Mouse (Mus musculus): ENCODE results near the gene Efna5. TPM values are rescaled to one million over a fixed set of nuclear protein-coding genes. Genes with fewer than 3 reads are reported as not detected.
A peak's percentile ranks its signal among the peaks of the same experiment; 100 is the strongest.

The Efna5 gene
- total and polyA plus RNA-seq, 2 experiments: 0.94 to 2.1 TPM

DNA sequence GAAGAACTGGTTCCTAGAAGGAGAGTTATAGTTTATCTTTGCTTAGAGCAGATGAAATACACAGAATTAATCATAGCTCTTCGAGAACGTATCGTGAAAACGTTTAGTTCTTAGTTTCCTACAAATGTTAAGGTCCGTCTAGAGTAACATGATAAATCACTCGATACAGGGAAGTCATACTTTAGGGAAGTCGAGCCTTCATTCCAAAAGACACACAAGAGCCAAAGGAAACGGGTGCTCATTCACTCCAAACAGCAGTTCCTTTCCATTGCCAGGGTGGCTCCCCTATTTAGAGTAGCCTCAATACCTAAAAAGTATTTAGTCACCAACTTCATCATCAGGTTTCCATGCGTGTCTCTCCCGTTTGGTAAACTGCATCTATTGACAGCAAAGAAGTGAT is 64.2 kb downstream of the Efna5 start:
- H3K79me2 ChIP-seq (ENCODE audit: control insufficient read depth, insufficient read depth, low read length): no peaks in the 10 kb centered on the region
- H3K27ac ChIP-seq (replicated peaks; ENCODE audit: insufficient read depth, low read depth, low read length): no peak overlapping the region
- no peak for DNase-seq (ENCODE audit: extremely low read depth, low read depth, low spot score)
- no peaks in the 10 kb centered on the region for H3K4me1 ChIP-seq (ENCODE audit: control insufficient read depth, insufficient read depth, low read length)
- no peak overlapping the region for H3K9ac ChIP-seq (ENCODE audit: low read depth, low read length)
- no peaks in the 10 kb centered on the region for H3K27me3 ChIP-seq (ENCODE audit: control insufficient read depth, insufficient read depth, low read length)
- WGBS: 76% methylated on average over 10 of the region's 10 CpGs
- no peak for TF ChIP-seq POLR2A (IDR thresholded peaks at IDR 0.05; ENCODE audit: extremely low read depth, insufficient read depth, low read length)
- TF ChIP-seq CTCF (IDR thresholded peaks at IDR 0.05; ENCODE audit: low read depth, low read length): no peak
- no peaks in the 10 kb centered on the region for H3K36me3 ChIP-seq (ENCODE audit: control insufficient read depth, insufficient read depth, low read length)
- H3K4me3 ChIP-seq (ENCODE audit: insufficient read depth, low read depth, low read length): no peak overlapping the region

DNA sequence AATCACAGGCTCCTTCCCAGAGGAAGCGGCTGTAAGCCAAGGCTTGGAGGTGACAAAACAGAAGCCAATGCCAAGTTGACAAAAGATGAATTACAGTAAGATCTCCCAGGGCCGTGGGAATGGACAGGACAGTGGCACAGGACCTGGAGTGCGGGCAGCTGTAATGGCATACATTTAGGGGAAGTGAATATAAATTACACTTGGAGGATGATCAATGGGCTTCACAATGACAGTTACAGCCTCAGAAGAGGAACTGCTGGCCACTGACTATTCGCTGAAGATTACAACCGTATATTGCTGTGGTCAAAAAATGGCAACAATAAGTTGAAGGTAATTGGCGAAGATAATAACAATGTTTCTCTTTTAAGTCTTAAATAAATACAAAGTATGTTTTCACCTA is 67.7 kb downstream of the Efna5 start:
- H3K79me2 ChIP-seq (ENCODE audit: control insufficient read depth, insufficient read depth, low read length): no peaks in the 10 kb centered on the region
- no peak for DNase-seq (ENCODE audit: extremely low read depth, low read depth, low spot score)
- no peak overlapping the region for H3K9ac ChIP-seq (ENCODE audit: low read depth, low read length)
- WGBS: 83% methylated on average over 6 of the region's 6 CpGs
- H3K36me3 ChIP-seq (ENCODE audit: control insufficient read depth, insufficient read depth, low read length): no peaks in the 10 kb centered on the region
- no peak overlapping the region for H3K4me3 ChIP-seq (ENCODE audit: insufficient read depth, low read depth, low read length)
- TF ChIP-seq POLR2A (IDR thresholded peaks at IDR 0.05; ENCODE audit: extremely low read depth, insufficient read depth, low read length) (no peak), CTCF (IDR thresholded peaks at IDR 0.05; ENCODE audit: low read depth, low read length) (no peak)
- no peaks in the 10 kb centered on the region for H3K4me1 ChIP-seq (ENCODE audit: control insufficient read depth, insufficient read depth, low read length)
- H3K27me3 ChIP-seq (ENCODE audit: control insufficient read depth, insufficient read depth, low read length): no peaks in the 10 kb centered on the region
- no peak overlapping the region for H3K27ac ChIP-seq (replicated peaks; ENCODE audit: insufficient read depth, low read depth, low read length)

DNA sequence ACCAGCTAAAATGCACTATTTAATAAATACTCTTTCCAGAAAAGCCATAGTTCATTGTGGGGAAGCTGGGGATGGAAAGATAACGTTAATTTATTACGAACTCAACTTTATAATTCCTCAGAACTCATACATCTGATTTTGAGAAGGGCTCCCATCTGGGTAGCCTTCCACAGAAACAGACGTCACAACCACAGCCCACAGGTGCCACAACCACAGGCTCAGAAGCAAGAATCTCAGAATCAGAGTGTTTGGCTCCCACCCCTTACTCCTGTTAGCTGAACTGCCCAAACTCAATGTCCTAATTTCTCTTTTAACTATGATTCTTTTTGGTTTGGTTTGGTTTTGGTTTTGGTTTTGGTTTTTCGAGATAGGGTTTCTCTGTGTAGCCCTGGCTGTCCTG is 73.2 kb downstream of the Efna5 start:
- no peaks in the 10 kb centered on the region for H3K36me3 ChIP-seq (ENCODE audit: control insufficient read depth, insufficient read depth, low read length)
- no peak overlapping the region for H3K4me3 ChIP-seq (ENCODE audit: insufficient read depth, low read depth, low read length)
- H3K79me2 ChIP-seq (ENCODE audit: control insufficient read depth, insufficient read depth, low read length): no peaks in the 10 kb centered on the region
- TF ChIP-seq POLR2A (IDR thresholded peaks at IDR 0.05; ENCODE audit: extremely low read depth, insufficient read depth, low read length): no peak
- TF ChIP-seq CTCF (IDR thresholded peaks at IDR 0.05; ENCODE audit: low read depth, low read length): no peak
- WGBS: 91% methylated on average over 4 of the region's 4 CpGs
- no peaks in the 10 kb centered on the region for H3K27me3 ChIP-seq (ENCODE audit: control insufficient read depth, insufficient read depth, low read length)
- H3K9ac ChIP-seq (ENCODE audit: low read depth, low read length): no peak overlapping the region
- no peak overlapping the region for H3K27ac ChIP-seq (replicated peaks; ENCODE audit: insufficient read depth, low read depth, low read length)
- H3K4me1 ChIP-seq (ENCODE audit: control insufficient read depth, insufficient read depth, low read length): no peaks in the 10 kb centered on the region
- DNase-seq (ENCODE audit: extremely low read depth, low read depth, low spot score): no peak

DNA sequence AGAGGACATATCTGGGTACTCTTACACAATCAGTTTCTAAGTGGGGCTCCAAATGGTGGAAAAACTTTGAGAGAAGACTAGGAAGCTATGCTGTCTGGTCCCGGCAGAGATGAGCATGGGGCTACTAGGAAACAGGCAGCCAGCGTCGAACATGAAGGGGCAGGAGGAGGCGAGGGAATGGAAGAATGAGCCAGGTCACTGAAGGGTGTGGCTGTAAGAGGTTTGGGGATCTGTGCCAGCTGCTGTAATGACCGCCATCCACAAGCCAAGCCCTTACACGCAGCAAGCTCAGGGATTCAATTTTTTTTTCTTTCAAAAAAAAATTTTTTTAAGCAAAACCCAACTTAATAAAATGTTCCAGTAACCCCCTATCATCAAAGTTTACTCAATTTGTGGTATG is 74.5 kb downstream of the Efna5 start:
- H3K79me2 ChIP-seq (ENCODE audit: control insufficient read depth, insufficient read depth, low read length): no peaks in the 10 kb centered on the region
- H3K4me3 ChIP-seq (ENCODE audit: insufficient read depth, low read depth, low read length): no peak overlapping the region
- no peak for DNase-seq (ENCODE audit: extremely low read depth, low read depth, low spot score)
- no peak overlapping the region for H3K9ac ChIP-seq (ENCODE audit: low read depth, low read length)
- no peak for TF ChIP-seq CTCF (IDR thresholded peaks at IDR 0.05; ENCODE audit: low read depth, low read length)
- no peak for TF ChIP-seq POLR2A (IDR thresholded peaks at IDR 0.05; ENCODE audit: extremely low read depth, insufficient read depth, low read length)
- H3K27ac ChIP-seq (replicated peaks; ENCODE audit: insufficient read depth, low read depth, low read length): no peak overlapping the region
- no peaks in the 10 kb centered on the region for H3K4me1 ChIP-seq (ENCODE audit: control insufficient read depth, insufficient read depth, low read length)
- 88% methylated on average over 6 of the region's 6 CpGs for WGBS
- no peaks in the 10 kb centered on the region for H3K27me3 ChIP-seq (ENCODE audit: control insufficient read depth, insufficient read depth, low read length)
- H3K36me3 ChIP-seq (ENCODE audit: control insufficient read depth, insufficient read depth, low read length): no peaks in the 10 kb centered on the region

DNA sequence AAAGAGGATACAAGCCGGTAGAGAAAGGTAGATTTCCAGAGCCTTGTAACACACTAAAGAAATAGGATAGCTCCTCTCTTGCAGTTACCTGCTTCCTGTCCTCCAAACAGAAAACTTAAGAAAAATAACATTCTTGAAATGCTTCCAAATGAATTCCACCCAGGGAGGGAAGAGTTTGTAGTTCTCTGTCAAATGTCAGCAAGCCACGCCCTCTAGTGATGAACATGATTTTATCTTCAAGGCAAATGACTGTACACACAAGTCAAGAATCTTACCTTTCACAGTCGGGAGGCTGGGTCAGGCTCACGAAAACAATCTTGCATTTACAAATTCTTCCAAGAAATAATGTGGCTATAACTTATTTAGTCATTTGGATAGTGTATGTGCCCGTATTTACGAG is 78.4 kb downstream of the Efna5 start:
- DNase-seq (ENCODE audit: extremely low read depth, low read depth, low spot score): peak; percentile 24
- H3K4me1 ChIP-seq (ENCODE audit: control insufficient read depth, insufficient read depth, low read length): no peaks in the 10 kb centered on the region
- H3K9ac ChIP-seq (ENCODE audit: low read depth, low read length): no peak overlapping the region
- H3K27ac ChIP-seq (replicated peaks; ENCODE audit: insufficient read depth, low read depth, low read length): no peak overlapping the region
- TF ChIP-seq POLR2A (IDR thresholded peaks at IDR 0.05; ENCODE audit: extremely low read depth, insufficient read depth, low read length) (no peak), CTCF (IDR thresholded peaks at IDR 0.05; ENCODE audit: low read depth, low read length) (no peak)
- H3K27me3 ChIP-seq (ENCODE audit: control insufficient read depth, insufficient read depth, low read length): no peaks in the 10 kb centered on the region
- H3K79me2 ChIP-seq (ENCODE audit: control insufficient read depth, insufficient read depth, low read length): no peaks in the 10 kb centered on the region
- no peaks in the 10 kb centered on the region for H3K36me3 ChIP-seq (ENCODE audit: control insufficient read depth, insufficient read depth, low read length)
- no peak overlapping the region for H3K4me3 ChIP-seq (ENCODE audit: insufficient read depth, low read depth, low read length)
- 77% methylated on average over 6 of the region's 6 CpGs for WGBS

DNA sequence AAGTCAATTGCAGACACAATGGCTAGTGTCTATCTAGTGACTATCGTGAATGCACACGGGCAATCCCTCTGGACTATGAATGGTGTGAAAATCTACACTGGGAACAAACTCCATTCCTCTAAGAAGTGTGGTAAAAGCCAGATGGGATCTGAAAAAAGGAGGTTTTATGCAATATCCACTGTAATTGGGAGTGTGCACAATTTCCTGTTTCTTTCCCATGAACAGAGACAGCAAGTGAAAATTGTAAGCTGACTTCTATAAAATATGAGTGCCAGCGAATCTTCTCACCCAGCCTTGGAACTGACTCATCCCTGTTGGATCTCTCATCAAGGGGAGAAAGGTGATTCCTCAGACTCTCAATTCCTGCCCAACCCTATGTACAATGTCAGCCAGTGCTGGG is 83.8 kb downstream of the Efna5 start:
- H3K4me1 ChIP-seq (ENCODE audit: control insufficient read depth, insufficient read depth, low read length): no peaks in the 10 kb centered on the region
- H3K4me3 ChIP-seq (ENCODE audit: insufficient read depth, low read depth, low read length): no peak overlapping the region
- H3K36me3 ChIP-seq (ENCODE audit: control insufficient read depth, insufficient read depth, low read length): no peaks in the 10 kb centered on the region
- H3K27ac ChIP-seq (replicated peaks; ENCODE audit: insufficient read depth, low read depth, low read length): no peak overlapping the region
- no peak for DNase-seq (ENCODE audit: extremely low read depth, low read depth, low spot score)
- no peaks in the 10 kb centered on the region for H3K27me3 ChIP-seq (ENCODE audit: control insufficient read depth, insufficient read depth, low read length)
- H3K9ac ChIP-seq (ENCODE audit: low read depth, low read length): no peak overlapping the region
- H3K79me2 ChIP-seq (ENCODE audit: control insufficient read depth, insufficient read depth, low read length): no peaks in the 10 kb centered on the region
- 92% methylated on average over 3 of the region's 3 CpGs for WGBS
- TF ChIP-seq CTCF (IDR thresholded peaks at IDR 0.05; ENCODE audit: low read depth, low read length): no peak
- TF ChIP-seq POLR2A (IDR thresholded peaks at IDR 0.05; ENCODE audit: extremely low read depth, insufficient read depth, low read length): no peak
